Mouse (Mus musculus): ENCODE data around the gene Ykt6. TPM values are rescaled to one million over a fixed set of nuclear protein-coding genes. Genes with fewer than 3 reads are reported as not detected.

Ykt6 gene
- total and polyA plus RNA-seq, 3 experiments = 76.5 to 98.1 (median 89.5) TPM

- TF ChIP-seq USF1 (IDR thresholded peaks at IDR 0.05; ENCODE audit: low read depth, low read length) = no peak
- TF ChIP-seq MEF2A (IDR thresholded peaks at IDR 0.05; ENCODE audit: extremely low read depth, insufficient replicate concordance, low read depth, low read length, poor library complexity, severe bottlenecking) = no peak
- no peak for TF ChIP-seq USF2 (IDR thresholded peaks at IDR 0.05; ENCODE audit: borderline replicate concordance in 1 of 2, insufficient read depth in 1 of 2, low read depth in 1 of 2, low read length in 2 of 2)
- no peak for TF ChIP-seq CHD2 (IDR thresholded peaks at IDR 0.05; ENCODE audit: low read length)
- no peak for TF ChIP-seq ZC3H11A (IDR thresholded peaks at IDR 0.05; ENCODE audit: low read depth, low read length)
- no peak for TF ChIP-seq MAFK (IDR thresholded peaks at IDR 0.05; ENCODE audit: borderline replicate concordance, low read depth, low read length)
- TF ChIP-seq POLR2A (IDR thresholded peaks at IDR 0.05; ENCODE audit: control insufficient read depth in 1 of 2, insufficient read depth in 1 of 2, low read depth in 1 of 2, low read length in 2 of 2, poor library complexity in 1 of 2) = no peak
- no peak for TF ChIP-seq ZMIZ1 (IDR thresholded peaks at IDR 0.05; ENCODE audit: low read depth, low read length)
- H3K9ac ChIP-seq (ENCODE audit: control insufficient read depth, low read depth, low read length, poor library complexity, severe bottlenecking) = no peak overlapping the region
- no peaks in the 10 kb centered on the region; a peak in 1 of 4 replicates for H3K27me3 ChIP-seq (ENCODE audit: control insufficient read depth in 1 of 2, insufficient read depth in 2 of 2, low read length in 2 of 2)
- H3K9me3 ChIP-seq (replicated peaks; ENCODE audit: insufficient read depth, low read length) = no peaks in the 10 kb centered on the region
- H3K27ac ChIP-seq (ENCODE audit: control insufficient read depth, low read depth, low read length) = no peak overlapping the region
- no peaks in the 10 kb centered on the region for H3K79me2 ChIP-seq (ENCODE audit: control insufficient read depth, insufficient read depth, low read length, poor library complexity)
- H3K36me3 ChIP-seq (ENCODE audit: control insufficient read depth in 1 of 2, insufficient read depth in 2 of 2, low read length in 2 of 2) = no peaks in the 10 kb centered on the region
- no peak for DNase-seq (ENCODE audit: low read depth, low spot score)
- 0 out of 4 replicates have a peak, but pooled peaks cover 0 to 2% of the 10 kb centered on the region in 2 experiments for H3K4me1 ChIP-seq (ENCODE audit: control insufficient read depth in 1 of 2, insufficient read depth in 2 of 2, low read length in 2 of 2)
- no peak overlapping the region for H3K4me3 ChIP-seq (ENCODE audit: control insufficient read depth in 1 of 2, insufficient read depth in 1 of 2, low read depth in 2 of 2, low read length in 2 of 2)
These were observed 46.9 kb upstream of the Ykt6 start for GRCm38 (mm10) chr11:5908642-5909041.

GRCm38 (mm10) chr11:5912635-5913034 lies 42.9 kb upstream of the Ykt6 start:
- no peaks in the 10 kb centered on the region for H3K79me2 ChIP-seq (ENCODE audit: control insufficient read depth, insufficient read depth, low read length, poor library complexity)
- no peak overlapping the region for H3K9ac ChIP-seq (ENCODE audit: control insufficient read depth, low read depth, low read length, poor library complexity, severe bottlenecking)
- H3K27me3 ChIP-seq (ENCODE audit: control insufficient read depth in 1 of 2, insufficient read depth in 2 of 2, low read length in 2 of 2) = no peaks in the 10 kb centered on the region
- no peaks in the 10 kb centered on the region for H3K36me3 ChIP-seq (ENCODE audit: control insufficient read depth in 1 of 2, insufficient read depth in 2 of 2, low read length in 2 of 2)
- peak; percentile 71 for DNase-seq (ENCODE audit: low read depth, low spot score)
- H3K27ac ChIP-seq (ENCODE audit: control insufficient read depth, low read depth, low read length) = no peak overlapping the region
- H3K9me3 ChIP-seq (replicated peaks; ENCODE audit: insufficient read depth, low read length) = no peaks in the 10 kb centered on the region
- H3K4me3 ChIP-seq (ENCODE audit: control insufficient read depth in 1 of 2, insufficient read depth in 1 of 2, low read depth in 2 of 2, low read length in 2 of 2) = no peak overlapping the region
- 0 out of 4 replicates have a peak, but pooled peaks cover 0 to 2% of the 10 kb centered on the region in 2 experiments for H3K4me1 ChIP-seq (ENCODE audit: control insufficient read depth in 1 of 2, insufficient read depth in 2 of 2, low read length in 2 of 2)
- no peak for TF ChIP-seq E2F4 (IDR thresholded peaks at IDR 0.05; ENCODE audit: borderline replicate concordance, low read depth, low read length)
- no peak for TF ChIP-seq NELFE (IDR thresholded peaks at IDR 0.05; ENCODE audit: low read depth, low read length)
- no peak for TF ChIP-seq USF1 (IDR thresholded peaks at IDR 0.05; ENCODE audit: low read depth, low read length)
- TF ChIP-seq POLR2AphosphoS5 (IDR thresholded peaks at IDR 0.05; ENCODE audit: borderline replicate concordance, low read depth, low read length) = no peak
- no peak for TF ChIP-seq UBTF (IDR thresholded peaks at IDR 0.05; ENCODE audit: borderline replicate concordance, insufficient read depth, low read depth, low read length)
- no peak for TF ChIP-seq USF2 (IDR thresholded peaks at IDR 0.05; ENCODE audit: borderline replicate concordance in 1 of 2, insufficient read depth in 1 of 2, low read depth in 1 of 2, low read length in 2 of 2)
- 0 out of 2 replicates have a peak, but pooled peaks have one; percentile 16 for TF ChIP-seq ELF1 (IDR thresholded peaks at IDR 0.05; ENCODE audit: low read depth, low read length)
- TF ChIP-seq GATA1 (IDR thresholded peaks at IDR 0.05; ENCODE audit: low read depth, low read length) = no peak
- peak; percentile 83 for TF ChIP-seq RAD21 (IDR thresholded peaks at IDR 0.05; ENCODE audit: low read depth, low read length)
- TF ChIP-seq CHD1 (IDR thresholded peaks at IDR 0.05; ENCODE audit: low read depth, low read length) = no peak
- TF ChIP-seq MXI1 (IDR thresholded peaks at IDR 0.05; ENCODE audit: low read depth, low read length) = no peak
- TF ChIP-seq KAT2A (conservative IDR thresholded peaks at IDR 0.05; ENCODE audit: low read depth, low read length) = no peak
- peak; percentile 74 to 92 (median 92) for TF ChIP-seq CTCF (IDR thresholded peaks at IDR 0.05 in 2 of 3, conservative IDR thresholded peaks at IDR 0.05 in 1 of 3; ENCODE audit: control insufficient read depth in 1 of 3, insufficient read depth in 1 of 3, low read depth in 2 of 3, low read length in 3 of 3, poor library complexity in 1 of 3, severe bottlenecking in 1 of 3)
- no peak for TF ChIP-seq TBP (IDR thresholded peaks at IDR 0.05; ENCODE audit: low read depth, low read length)
- no peak for TF ChIP-seq TAL1 (IDR thresholded peaks at IDR 0.05; ENCODE audit: low read length)
- TF ChIP-seq RCOR1 (IDR thresholded peaks at IDR 0.05; ENCODE audit: low read depth, low read length) = no peak
- TF ChIP-seq SMC3 (IDR thresholded peaks at IDR 0.05; ENCODE audit: low read depth, low read length) = peak; percentile 75
- TF ChIP-seq MAX (IDR thresholded peaks at IDR 0.05; ENCODE audit: low read length) = no peak
- TF ChIP-seq TCF12 (IDR thresholded peaks at IDR 0.05; ENCODE audit: low read depth, low read length) = no peak
- TF ChIP-seq MYB (IDR thresholded peaks at IDR 0.05; ENCODE audit: low read depth, low read length) = no peak
- TF ChIP-seq POLR2AphosphoS2 (IDR thresholded peaks at IDR 0.05; ENCODE audit: low read length) = no peak
- TF ChIP-seq ZMIZ1 (IDR thresholded peaks at IDR 0.05; ENCODE audit: low read depth, low read length) = no peak
- no peak for TF ChIP-seq JUND (IDR thresholded peaks at IDR 0.05; ENCODE audit: low read depth, low read length)
- TF ChIP-seq NRF1 (IDR thresholded peaks at IDR 0.05; ENCODE audit: insufficient read depth, low read depth, low read length, poor library complexity, severe bottlenecking) = no peak
- TF ChIP-seq ZC3H11A (IDR thresholded peaks at IDR 0.05; ENCODE audit: low read depth, low read length) = peak; percentile 58
- TF ChIP-seq BHLHE40 (IDR thresholded peaks at IDR 0.05; ENCODE audit: borderline replicate concordance, low read depth, low read length) = peak; percentile 44; the same call in 1 of the 2 replicates
- TF ChIP-seq SIN3A (IDR thresholded peaks at IDR 0.05; ENCODE audit: low read length) = no peak
- no peak for TF ChIP-seq MAFK (IDR thresholded peaks at IDR 0.05; ENCODE audit: borderline replicate concordance, low read depth, low read length)

Data from MEL (cell line).